Mouse (Mus musculus): ENCODE results near the gene C3.

C3 gene

GRCm38 (mm10) chr17:57219884-57220207 is 8.1 kb downstream of the C3 start:
- DNase-seq (ENCODE audit: low read depth, low spot score), result no peak

GRCm38 (mm10) chr17:57219167-57219883 is 8.6 kb downstream of the C3 start:
- DNase-seq (ENCODE audit: low read depth, low spot score), result no peak

- DNase-seq (ENCODE audit: low read depth, low spot score), result no peak
Measured at GRCm38 (mm10) chr17:57218335-57218900, 9.5 kb downstream of the C3 start.

- no peak for DNase-seq (ENCODE audit: low read depth, low spot score)
Measured at GRCm38 (mm10) chr17:57214676-57215387, 13.1 kb downstream of the C3 start.

- no peak for DNase-seq (ENCODE audit: low read depth, low spot score)
Measured at GRCm38 (mm10) chr17:57211501-57211900, 16.4 kb downstream of the C3 start.

- DNase-seq (ENCODE audit: low read depth, low spot score), result no peak
Measured at GRCm38 (mm10) chr17:57209330-57209729, 18.6 kb downstream of the C3 start.

- no peak for DNase-seq (ENCODE audit: low read depth, low spot score)
Measured at GRCm38 (mm10) chr17:57207938-57208337, 20.0 kb downstream of the C3 start.

GRCm38 (mm10) chr17:57201841-57202724 is 25.9 kb downstream of the C3 start:
- DNase-seq (ENCODE audit: low read depth, low spot score), result no peak

GRCm38 (mm10) chr17:57198252-57198651 is 29.7 kb downstream of the C3 start:
- DNase-seq (ENCODE audit: low read depth, low spot score), result no peak

- DNase-seq (ENCODE audit: low read depth, low spot score), result no peak
Measured at GRCm38 (mm10) chr17:57195326-57196010, 32.5 kb downstream of the C3 start.

GRCm38 (mm10) chr17:57194771-57195170 is 33.2 kb downstream of the C3 start:
- DNase-seq (ENCODE audit: low read depth, low spot score), result no peak

- no peak for DNase-seq (ENCODE audit: low read depth, low spot score)
Measured at GRCm38 (mm10) chr17:57194041-57194507, 33.9 kb downstream of the C3 start, which contains the start of gene Tnfsf14. TSS of gene Tnfsf14 (minus strand) at chr17:57194177.

GRCm38 (mm10) chr17:57188510-57189192 is 39.3 kb downstream of the C3 start:
- DNase-seq (ENCODE audit: low read depth, low spot score), result no peak

GRCm38 (mm10) chr17:57185641-57186040 is 42.3 kb downstream of the C3 start:
- no peak for DNase-seq (ENCODE audit: low read depth, low spot score)

- no peak for DNase-seq (ENCODE audit: low read depth, low spot score)
Measured at GRCm38 (mm10) chr17:57182871-57183270, 45.1 kb downstream of the C3 start.

- DNase-seq (ENCODE audit: low read depth, low spot score), result peak; percentile 42
Measured at GRCm38 (mm10) chr17:57180363-57180762, 47.6 kb downstream of the C3 start.

- DNase-seq (ENCODE audit: low read depth, low spot score), result no peak
Measured at GRCm38 (mm10) chr17:57173351-57173750, 54.6 kb downstream of the C3 start.

- no peak for DNase-seq (ENCODE audit: low read depth, low spot score)
Measured at GRCm38 (mm10) chr17:57172378-57172777, 55.6 kb downstream of the C3 start.

GRCm38 (mm10) chr17:57170616-57171260 is 57.2 kb downstream of the C3 start:
- DNase-seq (ENCODE audit: low read depth, low spot score), result no peak
